Mouse (Mus musculus): ENCODE measurements around the gene Lbx2. TPM values are rescaled to one million over a fixed set of nuclear protein-coding genes. Genes with fewer than 3 reads are reported as not detected.
A peak's percentile ranks its signal among the peaks of the same experiment; 100 is the strongest.

Gene Lbx2
- total RNA-seq (2021), result 1 to 10 TPM in 1 of 2 experiments, not detected in 1; 1.9 TPM
- long read RNA-seq, experiment 1, result 0 reads
- long read RNA-seq, experiment 2, result 0 reads

DNA sequence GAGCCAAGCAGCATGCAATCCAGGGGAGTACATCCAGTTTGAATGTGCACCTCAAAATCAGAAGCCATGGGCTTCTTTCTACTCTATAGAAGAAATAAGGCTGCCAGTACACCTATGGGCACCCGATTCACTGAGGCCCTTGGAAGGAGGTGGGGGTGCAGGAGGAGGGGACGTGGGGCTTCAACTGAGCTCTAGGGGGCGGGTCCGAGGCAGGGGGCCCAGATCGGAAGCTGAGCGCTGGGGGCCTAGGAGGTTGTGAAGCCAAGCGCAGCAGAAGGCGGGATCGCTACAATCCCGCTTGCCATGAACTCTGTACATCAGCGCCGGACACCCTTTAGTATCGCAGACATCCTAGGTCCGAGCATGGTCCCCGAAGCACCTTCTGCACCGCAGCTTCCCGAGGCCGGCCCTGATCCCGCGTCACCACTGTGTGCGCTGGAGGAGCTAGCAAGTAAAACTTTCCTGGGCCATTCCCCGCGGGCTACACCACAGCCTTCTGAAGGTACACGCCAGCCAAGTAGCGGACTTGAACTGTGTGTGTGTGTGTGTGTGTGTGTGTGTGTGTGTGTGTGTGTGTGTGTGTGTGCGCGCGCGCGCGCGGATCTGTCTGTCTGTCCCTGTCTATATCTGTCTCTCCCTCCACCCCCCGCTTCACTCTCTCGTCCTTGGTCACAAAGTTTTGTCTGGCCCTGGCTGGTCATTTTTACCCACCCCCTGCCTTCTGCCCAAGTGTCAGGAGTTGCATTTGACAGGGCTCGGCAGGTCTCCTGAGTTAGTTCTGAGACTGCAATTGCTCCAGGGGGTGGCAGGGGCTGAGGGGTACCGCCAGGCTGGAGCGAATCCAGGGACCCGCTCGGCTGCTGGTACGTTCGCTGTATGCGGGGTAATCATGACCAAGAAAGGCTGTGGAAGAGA is at the start of gene Lbx2:
Gene Lbx2 (plus strand): TSS at position 247 of the 915 bp plus-strand sequence.
- TF ChIP-seq CTCF (IDR thresholded peaks at IDR 0.05), result no peak
- intact Hi-C loops (cut with DNase I), result no loop called here
- no peak within 1 kb of the TSS for H3K4me3 ChIP-seq
- H3K27ac ChIP-seq, result no peak within 1 kb of the TSS
- DNase-seq (ENCODE audit: extremely low spot score in 1 of 2, low spot score in 2 of 2), result no peak

DNA sequence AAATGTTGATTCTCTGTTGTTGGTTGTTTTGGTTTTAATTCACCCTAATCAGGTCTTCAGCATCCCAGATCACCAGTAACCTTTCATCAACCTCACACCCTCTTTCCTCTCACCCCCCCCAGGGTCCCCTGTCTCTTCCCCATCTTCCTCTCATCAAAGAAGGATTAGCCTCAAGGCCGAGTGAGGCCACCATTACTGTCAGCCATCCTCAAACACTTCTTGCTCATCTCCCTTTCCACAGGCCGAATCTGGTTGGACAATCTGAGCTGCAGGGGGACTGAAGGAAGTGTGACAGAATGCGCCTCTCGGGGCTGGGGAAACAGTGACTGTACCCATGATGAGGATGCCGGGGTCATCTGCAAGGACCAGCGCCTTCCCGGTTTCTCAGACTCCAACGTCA is 49.0 kb upstream of the Lbx2 start:
- Histone ChIP-seq H3K4me3 (no peak overlapping the region), H3K27ac (no peak overlapping the region)
- intact Hi-C loops (cut with DNase I), result loop anchor here (5.0 kb wide), 1 partner anchor 40 kb away; no protein-coding TSS in a partner anchor
- no peak for TF ChIP-seq CTCF (IDR thresholded peaks at IDR 0.05)
- no peak for DNase-seq (ENCODE audit: extremely low spot score in 1 of 2, low spot score in 2 of 2)

DNA sequence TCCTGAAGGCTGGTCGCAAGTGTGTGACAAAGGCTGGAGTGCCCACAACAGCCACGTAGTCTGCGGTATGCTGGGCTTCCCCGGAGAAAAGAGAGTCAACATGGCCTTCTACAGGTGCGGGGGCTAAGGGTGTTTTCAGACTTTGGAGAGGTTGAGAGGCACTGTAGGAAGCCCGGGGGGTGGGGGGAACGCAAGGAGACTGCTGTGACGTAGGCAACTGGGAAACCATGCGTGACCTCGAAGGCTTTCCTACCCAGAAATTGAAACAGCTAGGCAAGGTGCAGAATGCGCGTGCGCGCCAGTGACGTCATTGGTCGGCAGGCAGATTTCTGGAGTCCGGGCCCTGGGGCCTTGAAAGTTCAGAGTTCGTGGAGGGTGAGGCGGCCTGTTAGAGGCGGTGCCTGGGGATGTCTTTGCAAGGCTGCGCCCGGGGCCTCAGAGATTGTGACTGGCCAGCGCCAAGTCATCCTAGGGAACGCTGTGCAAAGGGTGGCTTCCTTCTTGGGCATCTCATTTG is 47.6 kb upstream of the Lbx2 start:
- no peak for TF ChIP-seq CTCF (IDR thresholded peaks at IDR 0.05)
- intact Hi-C loops (cut with DNase I), result loop anchor here (5.0 kb wide), 1 partner anchor 41 kb away; no protein-coding TSS in a partner anchor
- Histone ChIP-seq H3K27ac (no peak overlapping the region), H3K4me3 (peak overlapping the region; percentile 37)
- DNase-seq (ENCODE audit: extremely low spot score in 1 of 2, low spot score in 2 of 2), result peak; percentile 83 to 85

DNA sequence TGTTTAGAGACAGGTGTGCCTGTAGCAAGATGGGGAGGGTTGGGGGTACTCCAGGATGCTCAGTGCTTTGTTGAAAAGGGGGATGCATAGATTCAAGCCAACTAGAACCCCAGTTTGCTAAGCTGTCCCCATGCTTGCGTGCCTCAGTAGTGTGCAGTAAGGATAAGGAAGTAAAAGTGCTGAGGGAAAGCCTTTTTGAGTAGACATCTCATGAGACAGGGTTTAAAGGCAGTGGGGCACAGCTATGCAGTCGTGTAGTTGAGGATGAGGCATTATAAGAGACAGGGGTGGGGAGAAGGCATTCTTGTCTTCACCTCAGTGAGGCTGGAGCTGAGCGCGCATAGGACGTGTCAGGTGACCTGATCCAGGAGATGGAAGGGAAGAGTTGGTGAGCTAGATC is 45.6 kb upstream of the Lbx2 start:
- no peak overlapping the region for H3K4me3 ChIP-seq
- DNase-seq (ENCODE audit: extremely low spot score in 1 of 2, low spot score in 2 of 2), result no peak
- intact Hi-C loops (cut with DNase I), result no loop called here
- no peak overlapping the region for H3K27ac ChIP-seq
- no peak for TF ChIP-seq CTCF (IDR thresholded peaks at IDR 0.05)

DNA sequence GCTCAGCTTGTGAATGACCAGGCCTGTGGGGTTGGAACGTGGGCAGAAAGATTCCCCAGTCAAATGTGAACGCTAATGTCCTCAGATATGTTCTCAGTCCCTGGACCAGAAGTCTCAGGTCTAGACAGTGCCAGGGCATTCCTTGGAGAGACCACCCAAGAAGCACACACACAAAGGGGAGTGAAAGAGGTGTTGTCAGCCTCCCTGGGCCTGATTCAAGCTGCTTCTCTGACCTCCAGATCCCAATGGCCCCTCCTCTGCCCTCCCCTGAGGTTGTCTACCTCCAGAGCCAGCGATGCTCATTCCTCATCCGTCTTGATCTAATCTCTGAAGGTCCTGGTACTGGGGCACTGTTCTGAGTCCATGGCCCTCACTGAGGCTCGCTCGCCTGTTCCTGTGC is 42.6 kb upstream of the Lbx2 start:
- H3K27ac ChIP-seq, result no peak overlapping the region
- H3K4me3 ChIP-seq, result no peak overlapping the region
- no peak for TF ChIP-seq CTCF (IDR thresholded peaks at IDR 0.05)
- intact Hi-C loops (cut with DNase I), result no loop called here
- no peak for DNase-seq (ENCODE audit: extremely low spot score in 1 of 2, low spot score in 2 of 2)

DNA sequence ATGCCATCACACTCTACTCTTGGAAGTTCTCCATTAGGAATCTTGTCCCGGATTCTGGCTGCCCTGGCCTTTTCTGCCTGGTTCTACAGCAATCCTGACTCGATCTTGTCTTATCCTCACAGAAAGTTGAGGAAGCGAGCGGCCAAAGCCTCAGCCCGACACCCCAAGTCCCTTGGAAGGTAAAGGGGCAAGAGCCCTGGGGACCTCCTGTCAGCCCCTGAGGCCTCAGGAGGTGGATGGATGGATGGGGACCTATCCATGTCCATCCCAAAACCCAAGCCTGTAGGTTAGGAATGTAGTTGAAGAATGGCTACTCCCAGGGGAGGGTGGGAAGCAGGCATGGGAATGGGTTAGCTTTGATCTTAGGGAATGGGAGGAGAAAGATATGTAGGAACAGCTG is 42.2 kb upstream of the Lbx2 start:
- H3K27ac ChIP-seq, result no peak overlapping the region
- intact Hi-C loops (cut with DNase I), result no loop called here
- TF ChIP-seq CTCF (IDR thresholded peaks at IDR 0.05), result no peak
- no peak for DNase-seq (ENCODE audit: extremely low spot score in 1 of 2, low spot score in 2 of 2)
- no peak overlapping the region for H3K4me3 ChIP-seq

DNA sequence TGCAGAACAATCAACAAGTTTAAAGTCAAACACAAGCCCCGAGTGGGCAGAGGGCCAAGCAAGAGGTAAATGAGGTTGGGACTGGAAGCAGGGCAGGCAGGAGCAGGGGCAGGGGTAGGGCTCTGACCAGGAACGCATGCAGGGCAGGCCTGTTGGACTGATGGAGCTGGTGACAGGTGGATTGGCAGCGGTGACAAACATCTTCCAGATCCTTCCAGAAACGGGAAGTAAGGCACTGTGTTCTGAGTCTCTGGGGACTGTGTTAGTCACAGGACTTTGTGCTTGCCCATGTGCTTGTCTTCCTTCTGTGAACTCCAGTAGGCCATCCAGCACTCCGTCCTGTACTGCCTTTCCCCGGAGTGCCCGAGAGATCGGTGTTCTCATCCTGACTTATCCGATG is 41.4 kb upstream of the Lbx2 start:
- TF ChIP-seq CTCF (IDR thresholded peaks at IDR 0.05), result no peak
- intact Hi-C loops (cut with DNase I), result no loop called here
- Histone ChIP-seq H3K4me3 (no peak overlapping the region), H3K27ac (no peak overlapping the region)
- no peak for DNase-seq (ENCODE audit: extremely low spot score in 1 of 2, low spot score in 2 of 2)

DNA sequence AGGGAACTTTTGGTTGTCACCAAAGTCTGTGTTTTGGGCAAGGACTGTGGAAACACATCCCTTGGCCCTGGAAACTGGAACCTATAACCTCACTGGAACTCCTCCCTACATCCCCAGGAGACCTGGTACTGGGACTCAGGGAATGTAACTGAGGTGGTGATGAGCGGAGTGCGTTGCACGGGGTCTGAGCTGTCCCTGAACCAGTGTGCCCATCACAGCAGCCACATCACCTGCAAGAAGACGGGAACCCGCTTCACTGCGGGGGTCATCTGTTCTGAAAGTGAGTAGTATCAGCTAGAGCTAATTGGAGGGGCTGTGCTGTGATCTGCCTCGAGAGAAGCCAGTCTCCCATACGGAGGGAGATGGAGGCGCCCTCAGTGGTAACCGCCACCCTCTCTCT is 36.8 kb upstream of the Lbx2 start:
- no peak overlapping the region for H3K4me3 ChIP-seq
- no peak for TF ChIP-seq CTCF (IDR thresholded peaks at IDR 0.05)
- intact Hi-C loops (cut with DNase I), result no loop called here
- H3K27ac ChIP-seq, result no peak overlapping the region
- no peak for DNase-seq (ENCODE audit: extremely low spot score in 1 of 2, low spot score in 2 of 2)

DNA sequence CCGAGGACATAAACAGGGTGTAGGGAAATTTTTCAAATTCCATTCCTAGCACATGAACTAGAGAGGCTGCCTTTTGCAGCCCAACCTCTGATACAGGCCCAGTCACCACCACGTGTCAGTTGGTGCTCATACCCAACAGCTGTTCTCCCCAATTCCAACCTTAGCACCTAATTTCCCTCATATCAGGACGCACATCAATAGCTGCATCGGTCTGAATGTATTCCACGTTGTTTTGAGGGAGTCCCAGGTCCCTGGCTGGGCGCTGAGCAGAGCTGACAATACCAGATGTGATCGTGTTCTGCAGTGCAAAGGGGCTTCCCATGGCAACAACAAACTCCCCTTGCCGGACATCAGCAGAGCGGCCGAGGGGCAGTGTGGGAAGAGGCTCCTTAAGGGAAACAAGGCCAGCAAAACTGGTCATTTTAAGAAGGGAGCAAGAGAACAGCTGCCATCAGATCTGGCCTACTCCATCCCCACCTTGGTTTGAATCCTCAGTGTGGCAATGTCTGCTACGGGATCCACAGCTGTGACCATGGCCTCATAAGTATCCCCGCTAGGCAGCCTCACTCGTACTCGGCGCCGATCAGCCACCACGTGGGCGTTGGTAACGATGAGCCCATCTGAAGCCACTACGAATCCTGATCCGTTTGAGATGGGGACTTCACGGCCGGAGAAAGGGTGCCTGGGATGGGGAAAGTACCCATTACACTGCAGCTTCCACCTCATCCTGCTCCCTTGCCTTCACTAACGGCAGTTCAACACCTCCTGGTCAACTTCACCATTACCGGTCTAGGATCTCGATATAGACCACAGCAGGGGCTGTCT is 32.8 kb upstream of the Lbx2 start:
- no peak for TF ChIP-seq CTCF (IDR thresholded peaks at IDR 0.05)
- Histone ChIP-seq H3K27ac (peak overlapping the region; percentile 84), H3K4me3 (peak overlapping the region; percentile 99)
- DNase-seq (ENCODE audit: extremely low spot score in 1 of 2, low spot score in 2 of 2), result no peak
- intact Hi-C loops (cut with DNase I), result no loop called here

DNA sequence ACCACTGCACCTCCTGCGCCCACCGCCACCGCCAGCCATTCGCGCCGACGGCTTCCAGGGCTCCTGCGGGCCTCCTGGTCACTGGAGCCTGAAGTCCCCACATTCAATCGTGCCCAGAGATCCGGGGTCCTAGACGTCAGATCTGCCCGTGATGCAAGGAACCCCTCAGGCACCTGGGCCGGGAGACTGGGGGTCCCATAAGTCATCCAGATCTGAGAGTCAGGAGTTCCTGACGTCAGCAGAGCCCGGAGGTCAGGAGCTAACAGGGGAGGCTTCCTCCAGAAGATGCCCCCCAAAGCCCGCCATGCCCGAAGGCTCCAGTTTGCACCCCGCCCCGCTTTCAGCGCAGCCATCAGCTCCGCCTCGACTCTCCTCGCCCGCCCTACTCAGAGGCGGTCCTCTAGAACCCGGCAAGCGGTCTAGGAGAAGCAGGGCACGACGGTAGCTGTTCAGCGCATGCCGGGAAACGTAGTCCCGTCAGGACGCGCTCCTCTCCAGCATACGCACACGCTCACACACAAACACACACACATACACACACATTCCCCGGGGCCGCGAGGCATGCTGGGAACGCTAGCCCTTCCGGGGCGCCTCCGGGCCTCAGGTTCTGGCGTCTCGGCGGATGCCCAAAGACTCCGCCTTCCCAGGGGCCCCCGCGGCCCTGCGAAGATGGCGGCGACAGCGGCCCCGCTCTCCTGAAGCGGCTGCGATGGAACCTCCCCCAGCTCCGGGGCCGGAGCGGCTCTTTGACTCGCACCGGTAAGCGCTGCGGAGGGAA is 31.9 kb upstream of the Lbx2 start, which contains the start of gene Aup1:
Gene Aup1 (plus strand): TSS at position 448 of the 778 bp plus-strand sequence.
- H3K4me3 ChIP-seq, result peak within 1 kb of the TSS; percentile 99
- TF ChIP-seq CTCF (IDR thresholded peaks at IDR 0.05), result no peak
- intact Hi-C loops (cut with DNase I), result loop anchor here (1.0 to 2.0 kb wide), 4 partner anchors 24 to 145 kb away; partner anchors contain the start of genes Ccdc142 and Gm42688
- peak within 1 kb of the TSS; percentile 84 for H3K27ac ChIP-seq
- peak; percentile 97 to 98 for DNase-seq (ENCODE audit: extremely low spot score in 1 of 2, low spot score in 2 of 2)

Data from left cerebral cortex, adult 2 months (tissue).